Mouse (Mus musculus) spleen, adult 18-20 months (tissue): ENCODE measurements at regions not wholly inside any gene's neighbourhood (a gene's known extent, or its start where the extent isn't known, plus 50 kb on each side); places are given as distances from the start of the nearest gene placed in this dataset.

Experiments
- DNase-seq, 2 experiments: peaks; one replicate each; pipeline ENCODE4 v3.0.0; 2022; ENCODE audit warnings: mixed read lengths in 2 of 2

DNA sequence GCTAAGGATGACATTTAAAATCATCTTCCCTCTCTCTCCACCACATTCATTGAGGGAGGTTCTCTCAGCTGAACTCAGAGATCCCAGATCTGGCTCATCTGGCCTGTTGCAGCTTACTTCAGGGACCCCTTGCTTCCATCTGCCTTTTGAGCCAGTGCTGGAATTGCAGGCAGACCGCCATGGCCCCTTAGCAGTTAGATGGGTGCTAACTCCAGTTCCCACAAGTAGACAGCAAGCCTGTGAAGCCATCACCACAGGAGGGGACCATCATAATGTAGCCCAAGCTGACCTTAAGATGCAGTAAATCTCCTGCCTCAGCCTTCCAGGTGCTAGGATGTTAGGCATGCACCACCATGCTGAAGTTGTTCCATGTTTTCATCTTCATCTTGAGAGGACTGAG, 221.7 kb upstream of the Mphosph6 start:
- no peak for DNase-seq

DNA sequence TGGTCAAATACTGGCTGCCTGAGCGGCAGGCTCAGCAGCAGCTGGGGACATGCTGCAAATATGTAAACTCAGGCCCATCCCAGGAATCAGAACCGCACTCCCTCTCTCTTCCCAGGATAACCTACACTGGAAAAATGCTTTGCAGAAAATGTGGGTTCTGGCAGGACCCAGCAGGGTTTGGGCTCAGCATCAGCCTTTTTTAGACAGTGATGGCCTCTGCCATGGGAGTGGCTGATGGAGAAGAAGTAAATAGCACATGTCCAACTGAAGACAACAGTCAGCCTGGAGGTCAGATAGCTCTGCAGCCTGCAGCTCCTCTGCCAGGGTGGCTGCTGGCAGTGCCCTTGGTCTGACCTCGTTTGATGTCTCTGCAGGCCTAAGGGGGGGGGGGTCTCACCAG, 220.2 kb upstream of the Mphosph6 start:
- no peak for DNase-seq

DNA sequence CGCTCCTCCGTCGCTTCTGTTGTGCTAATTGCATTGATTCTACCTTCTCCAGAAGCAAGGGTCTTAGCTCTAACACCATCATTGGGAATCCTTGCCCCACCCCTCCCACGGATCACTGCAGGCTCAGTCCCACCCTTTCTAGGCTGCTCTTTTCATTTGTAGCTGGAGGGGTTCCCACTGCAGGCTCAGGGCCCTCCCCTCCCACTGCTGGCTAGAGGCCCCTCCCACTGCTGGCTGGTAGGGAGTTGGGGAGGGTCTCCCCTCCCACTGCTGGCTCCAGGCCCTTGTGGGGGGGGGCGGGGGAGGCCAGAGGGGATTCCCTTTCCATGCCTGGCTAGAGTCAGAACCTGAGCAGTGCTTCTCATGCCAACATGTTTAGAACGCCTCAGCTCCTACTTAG, 215.5 kb upstream of the Mphosph6 start:
- no peak for DNase-seq

DNA sequence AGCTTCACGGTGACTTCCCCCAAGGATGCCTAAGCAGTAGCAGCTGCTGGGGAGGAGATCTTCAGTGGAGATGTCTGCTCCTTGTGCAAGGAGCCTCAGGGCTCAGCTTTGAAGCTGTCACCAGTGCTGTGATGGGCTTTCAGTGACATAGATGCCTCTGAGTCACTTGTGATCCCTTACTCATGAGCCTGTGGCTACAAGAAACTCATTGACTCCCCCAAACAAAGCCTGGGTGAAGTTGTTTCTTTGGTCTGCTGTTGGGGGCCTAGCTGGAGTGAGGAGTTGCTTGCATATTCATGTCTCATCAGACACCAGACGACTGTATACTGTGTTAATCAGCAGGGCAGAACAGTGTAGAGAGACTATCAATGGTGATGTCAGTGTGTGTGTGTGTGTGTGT, 203.4 kb upstream of the Mphosph6 start:
- no peak for DNase-seq

- DNase-seq: no peak
These were observed 202.7 kb upstream of the Mphosph6 start for GRCm38 (mm10) chr8:118004391-118004851.

DNA sequence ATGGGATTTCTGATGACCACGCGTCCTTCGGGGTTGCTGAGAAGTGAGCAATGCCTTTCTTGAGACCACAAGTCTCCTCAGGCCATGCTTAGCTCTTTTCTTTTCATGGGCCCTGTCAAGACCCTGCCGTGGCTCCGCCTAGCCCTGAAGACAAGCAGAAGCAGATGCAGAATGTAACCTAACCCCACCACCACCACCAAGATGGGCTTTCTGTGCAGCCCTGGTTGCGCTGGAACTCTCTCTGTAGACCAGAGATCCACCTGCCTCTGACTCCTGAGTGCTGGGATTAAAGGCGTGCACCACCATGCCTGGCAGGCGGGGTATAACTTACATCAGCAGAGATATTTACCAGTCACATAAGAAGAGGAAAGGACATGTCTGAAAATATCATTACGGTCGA, 199.4 kb upstream of the Mphosph6 start:
- DNase-seq: no peak

DNA sequence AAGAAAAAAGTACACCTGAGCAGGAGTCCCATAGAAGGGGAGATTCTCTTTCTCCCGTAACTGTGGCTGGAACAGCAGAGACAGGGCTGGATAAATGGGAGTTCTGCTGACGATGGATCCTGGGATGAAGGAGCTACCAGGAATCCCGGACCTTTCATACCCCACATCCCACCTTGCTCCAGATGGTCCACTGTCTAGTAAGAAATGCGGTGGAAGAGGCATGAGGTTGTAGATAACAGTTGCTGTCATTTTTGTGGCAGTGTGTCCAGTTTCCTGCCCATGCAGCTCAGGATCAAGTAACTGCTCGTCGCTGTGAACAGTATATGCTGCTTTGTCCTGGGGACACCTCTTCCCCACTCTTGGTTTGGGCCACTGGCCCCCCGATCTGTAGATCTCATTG, 190.1 kb upstream of the Mphosph6 start:
- no peak for DNase-seq

- DNase-seq: no peak
These were observed 187.0 kb upstream of the Mphosph6 start for GRCm38 (mm10) chr8:117988781-117989180.

- DNase-seq: no peak
These were observed 166.6 kb upstream of the Mphosph6 start for GRCm38 (mm10) chr8:117968306-117968705.

- DNase-seq: no peak
These were observed 164.8 kb upstream of the Mphosph6 start for GRCm38 (mm10) chr8:117966556-117966955.

DNA sequence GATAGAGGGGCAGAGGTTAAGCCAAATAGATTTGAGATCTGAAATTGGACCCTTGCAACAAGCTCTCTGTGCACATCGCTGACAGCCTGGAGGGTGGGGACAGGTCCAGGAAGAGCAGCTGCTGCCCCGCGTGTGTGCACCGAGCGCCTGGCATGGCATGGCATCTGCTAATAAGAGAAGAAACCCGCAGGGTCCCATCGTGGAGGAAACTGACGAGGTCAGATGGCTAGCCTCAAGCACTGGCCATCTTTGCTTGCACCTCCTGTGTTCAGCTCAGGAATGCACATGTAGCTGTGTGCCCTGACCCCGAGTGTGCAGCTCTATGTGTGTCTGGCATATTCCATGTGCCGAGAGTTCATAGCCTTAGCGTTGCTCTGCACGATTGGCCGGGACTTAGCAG, 161.7 kb upstream of the Mphosph6 start:
- DNase-seq: no peak

GRCm38 (mm10) chr8:117962666-117963065, 160.9 kb upstream of the Mphosph6 start:
- DNase-seq: no peak

DNA sequence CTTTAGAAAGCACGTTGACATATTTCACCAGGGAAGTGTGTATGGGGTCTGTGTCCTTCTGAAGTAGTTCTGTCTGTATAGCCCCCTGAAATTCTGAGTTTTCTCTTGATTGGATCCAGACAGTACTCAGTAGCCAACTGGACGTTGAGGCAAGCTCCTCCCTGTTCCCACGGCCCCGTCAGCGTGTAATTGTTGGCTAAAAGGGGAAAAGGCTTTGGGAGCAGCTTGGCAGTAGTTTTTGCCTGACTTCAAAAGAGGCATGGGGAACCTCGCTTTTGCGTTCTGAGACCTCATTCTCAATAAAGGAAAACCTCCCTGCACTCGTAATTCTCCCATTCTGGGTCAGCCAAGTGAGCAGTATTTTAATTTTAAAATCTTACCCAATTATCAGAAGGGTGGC, 157.8 kb upstream of the Mphosph6 start:
- no peak for DNase-seq

DNA sequence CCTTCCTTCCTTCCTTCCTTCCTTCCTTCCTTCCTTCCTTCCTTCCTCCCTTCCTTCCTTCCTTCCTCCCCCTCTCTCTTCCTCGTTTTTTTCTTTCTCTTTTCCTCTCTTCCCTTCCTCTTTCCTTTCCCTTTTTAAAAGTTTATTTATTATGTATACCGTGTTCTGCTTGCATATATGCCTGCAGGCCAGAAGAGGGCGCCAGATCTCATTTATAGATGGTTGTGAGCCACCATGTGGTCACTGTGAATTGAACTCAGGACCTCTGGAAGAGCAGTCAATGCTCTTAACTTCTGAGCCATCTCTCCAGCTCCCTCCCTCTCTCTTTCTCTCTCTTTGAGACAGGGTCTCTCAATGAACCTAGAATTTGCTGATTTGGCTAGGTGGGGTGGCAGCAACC, 157.2 kb upstream of the Mphosph6 start:
- DNase-seq: no peak

- no peak for DNase-seq
These were observed 149.9 kb upstream of the Mphosph6 start for GRCm38 (mm10) chr8:117951656-117952055.

GRCm38 (mm10) chr8:117946540-117946939, 144.8 kb upstream of the Mphosph6 start:
- DNase-seq: no peak

DNA sequence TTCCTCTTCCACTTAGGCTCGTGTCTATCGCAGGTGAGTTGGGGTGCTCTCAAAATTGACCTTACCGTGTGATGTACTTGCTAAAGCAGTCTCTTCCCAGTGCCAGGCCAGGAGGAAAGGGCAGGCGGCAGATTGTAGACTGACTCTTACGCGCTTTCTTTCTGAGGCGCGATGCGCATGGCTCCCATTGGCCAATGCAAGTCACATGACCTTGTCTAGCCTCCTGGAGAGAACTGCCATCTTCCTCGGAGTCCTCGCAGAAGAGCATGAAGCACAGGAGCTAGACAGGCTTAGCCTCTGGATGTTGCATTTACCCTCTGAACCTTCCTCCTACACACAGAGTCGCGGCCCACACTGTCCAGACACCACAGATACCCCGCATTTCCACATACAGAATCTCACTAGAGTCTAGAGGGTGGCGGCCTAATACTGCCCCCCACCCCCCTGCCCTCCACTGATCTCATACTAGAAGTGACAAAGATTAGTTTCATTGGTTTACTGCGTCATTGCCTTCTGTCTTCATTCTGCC, 132.9 kb upstream of the Mphosph6 start:
- DNase-seq: no peak

GRCm38 (mm10) chr8:117930687-117931086, 128.9 kb upstream of the Mphosph6 start:
- no peak for DNase-seq

DNA sequence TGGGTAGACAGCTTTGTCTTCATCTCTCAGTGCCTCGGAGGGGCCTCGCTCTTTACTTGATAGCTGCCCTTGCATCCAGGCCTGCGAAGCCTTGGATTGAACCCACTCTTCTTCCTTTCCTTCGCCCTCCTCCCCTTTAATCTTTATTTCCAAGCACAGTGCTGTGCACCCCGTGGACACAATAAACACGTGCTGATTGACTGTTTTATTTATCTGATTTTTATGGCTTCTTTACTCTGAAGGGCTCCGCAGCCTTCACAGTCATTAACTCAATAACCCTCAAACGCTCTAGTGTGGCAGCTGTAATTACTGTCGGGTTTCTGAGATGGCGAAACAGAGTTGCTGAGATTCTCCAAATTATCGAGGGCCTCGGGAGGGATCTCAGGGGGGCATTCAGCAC, 127.9 kb upstream of the Mphosph6 start:
- DNase-seq: no peak

DNA sequence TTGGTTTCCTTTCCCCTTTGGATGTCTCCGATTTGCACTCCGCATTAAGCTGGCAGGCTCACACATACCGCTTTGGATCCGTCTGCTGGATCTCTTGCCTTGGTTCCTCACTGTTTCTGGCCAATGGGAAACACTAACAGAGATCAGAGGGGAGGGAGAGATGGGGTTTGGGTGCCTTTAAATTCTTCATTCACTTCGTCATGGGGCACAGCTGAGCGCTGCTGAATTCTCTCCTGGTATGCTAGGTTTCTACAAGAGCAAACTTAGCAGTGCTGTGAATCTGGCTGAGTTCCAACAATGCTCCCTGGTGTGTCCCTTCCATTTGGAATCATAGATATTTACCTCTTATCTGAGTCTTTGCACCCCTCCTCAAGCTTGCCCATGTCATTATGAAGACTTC, 121.6 kb upstream of the Mphosph6 start:
- DNase-seq: no peak

GRCm38 (mm10) chr8:117903052-117903451, 101.3 kb upstream of the Mphosph6 start:
- no peak for DNase-seq

- DNase-seq: no peak
These were observed 98.1 kb upstream of the Mphosph6 start for GRCm38 (mm10) chr8:117899892-117900291.

DNA sequence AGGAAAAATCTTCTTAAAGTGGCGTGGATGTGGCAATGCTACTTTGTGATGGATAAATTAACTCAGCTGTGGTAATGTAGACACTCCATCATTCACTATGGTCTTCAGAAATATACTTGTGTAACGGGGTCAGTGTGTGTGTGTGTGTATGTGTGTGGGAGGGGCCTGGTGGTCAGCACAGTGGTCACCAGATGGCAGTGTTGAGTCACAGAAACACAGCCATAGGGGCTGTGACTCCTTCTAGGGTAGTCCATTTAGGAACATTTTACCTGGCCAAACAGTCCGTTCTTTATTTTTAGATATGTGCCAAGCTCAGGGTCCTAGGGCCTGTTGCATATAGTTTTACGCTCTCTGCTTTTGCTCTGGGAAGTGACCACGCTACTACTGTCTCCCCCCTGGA, 96.3 kb upstream of the Mphosph6 start:
- DNase-seq: no peak

DNA sequence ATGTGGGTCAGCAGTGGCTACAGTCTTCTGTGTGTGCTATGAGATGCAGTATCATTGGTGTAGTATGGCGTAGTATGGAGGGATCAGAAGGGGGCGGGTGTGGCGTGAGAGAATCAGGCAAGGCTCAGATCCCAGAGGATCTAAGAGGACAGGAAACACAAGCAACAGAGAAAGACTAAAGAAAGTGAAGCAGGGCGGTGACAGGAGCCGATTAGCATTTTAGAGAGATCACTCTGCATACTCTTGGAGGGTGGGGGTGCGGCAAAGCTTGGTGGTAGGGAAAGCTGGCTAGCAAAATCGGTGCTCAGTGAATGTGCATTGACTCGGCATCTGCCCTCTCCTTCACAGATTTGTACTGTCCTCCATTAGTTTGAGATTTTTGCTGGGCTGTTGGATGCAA, 93.1 kb upstream of the Mphosph6 start:
- DNase-seq: no peak

DNA sequence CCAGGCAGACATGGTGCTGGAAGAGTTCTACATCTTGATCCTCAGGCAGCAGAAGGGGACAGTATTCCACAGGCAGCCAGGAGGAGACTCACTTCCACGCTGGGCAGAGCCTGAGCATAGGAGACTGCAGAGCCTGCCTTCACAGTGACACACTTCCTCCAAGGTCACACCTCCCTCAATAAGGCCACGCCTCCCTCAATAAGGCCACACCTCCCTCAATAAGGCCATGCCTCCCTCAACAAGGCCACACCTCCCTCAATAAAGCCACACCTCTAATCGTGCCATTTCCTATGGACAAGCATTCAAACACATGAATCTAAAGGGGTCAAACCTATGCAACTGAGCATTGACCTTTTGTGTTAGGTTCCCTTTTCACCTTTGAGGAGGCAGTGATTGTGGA, 88.5 kb upstream of the Mphosph6 start:
- DNase-seq: no peak
